Mouse (Mus musculus): Measurements from ENCODE around the gene Pxdn.

DNA sequence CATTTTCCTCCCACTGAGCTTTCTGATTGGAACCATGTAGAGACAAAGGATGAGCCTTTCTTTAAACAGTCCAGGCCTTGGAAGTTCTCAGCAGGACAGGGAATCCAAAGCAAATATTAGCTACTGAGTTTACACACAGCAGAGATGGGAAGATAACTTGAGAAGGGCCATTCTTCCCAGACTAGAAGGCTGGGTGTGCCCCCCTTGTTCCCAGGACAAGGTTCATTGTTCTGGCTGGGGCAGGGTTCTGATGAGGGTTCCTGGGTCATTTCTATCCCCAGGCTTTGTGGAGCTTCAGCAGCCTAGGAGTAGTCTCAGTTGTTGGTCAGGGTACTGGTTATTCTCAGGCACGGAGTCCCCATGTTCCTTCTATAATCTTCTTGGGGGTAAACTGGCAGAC lies 23.6 kb downstream of the Pxdn start:
- TF ChIP-seq CTCF (IDR thresholded peaks at IDR 0.05; ENCODE audit: low read depth, low read length) (no peak), GATA1 (IDR thresholded peaks at IDR 0.05; ENCODE audit: borderline replicate concordance, low read length) (no peak), TAL1 (conservative IDR thresholded peaks at IDR 0.05; ENCODE audit: low read depth, low read length) (no peak)

Measured in G1E (cell line).